Mouse (Mus musculus): ENCODE results near the gene Scgb1b2.

Scgb1b2 gene

GRCm38 (mm10) chr7:31291721-31292120, at the start of gene Scgb1b2:
Gene Scgb1b2, minus strand, starts transcription at chr7:31291821.
- DNase-seq (ENCODE audit: extremely low spot score, low read depth, low spot score), result no peak

GRCm38 (mm10) chr7:31290208-31290607, 1.4 kb downstream of the Scgb1b2 start, which contains the start of gene Scgb2b2:
Gene Scgb2b2, plus strand, starts transcription at chr7:31290508.
- no peak for DNase-seq (ENCODE audit: extremely low spot score, low read depth, low spot score)

Measured in hindlimb bud, embryonic 11.5 days (tissue).